Mouse (Mus musculus): ENCODE data around the gene Lsmem1.
"Not testable (repeated sequence)": the region's sequence is repeated elsewhere in the genome, so short reads cannot be mapped to it uniquely, and the experiment has no call there.

The Lsmem1 gene

DNA sequence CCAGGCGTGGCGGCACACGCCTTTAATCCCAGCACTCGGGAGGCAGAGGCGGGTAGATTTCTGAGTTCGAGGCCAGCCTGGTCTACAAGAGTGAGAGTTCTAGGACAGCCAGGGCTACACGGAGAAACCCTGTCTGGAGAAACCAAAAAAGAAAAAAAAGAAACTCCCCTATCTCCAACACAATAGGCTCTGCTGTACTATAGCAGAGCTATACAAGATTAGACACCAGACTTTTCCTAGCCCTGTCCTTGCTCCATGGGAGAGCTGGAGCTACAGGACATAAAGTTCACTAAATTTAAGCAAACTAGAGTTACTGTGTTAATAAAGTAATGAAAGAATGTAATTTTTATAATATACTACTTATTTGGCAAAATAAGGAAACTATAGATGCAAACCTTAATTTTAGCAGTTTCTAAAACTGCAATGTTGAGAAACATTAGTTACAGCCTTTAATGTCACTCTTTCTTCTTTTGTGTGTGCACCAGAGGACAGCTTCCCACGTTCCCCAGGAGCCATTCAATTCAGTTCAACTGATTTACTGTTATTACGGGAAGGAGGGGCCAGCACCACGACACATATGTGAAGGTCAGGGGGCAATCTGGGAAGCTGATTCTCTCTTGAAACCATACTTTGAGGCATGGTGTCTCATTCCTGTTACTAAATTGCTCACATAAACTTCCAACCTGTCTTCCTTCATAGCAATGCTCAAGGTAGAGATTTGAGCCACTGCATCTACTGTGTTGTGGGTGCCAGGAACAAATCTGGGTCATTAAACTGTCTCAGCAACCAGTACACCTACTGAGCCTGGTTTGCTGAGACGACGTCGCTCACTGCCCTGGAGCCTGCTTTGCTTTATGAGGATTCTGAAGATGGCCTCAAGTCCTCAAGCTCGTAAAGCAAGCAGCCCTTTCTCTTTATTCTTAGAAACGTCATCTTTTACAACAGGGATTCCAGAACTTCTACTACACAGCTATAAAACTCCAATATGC, 15.9 kb upstream of the Lsmem1 start:
- in situ Hi-C loops (cut with MboI, MseI) = no loop called here

- in situ Hi-C loops (cut with MboI, MseI) = no loop called here
Observed at GRCm38 (mm10) chr12:40209049-40209448, 9.8 kb upstream of the Lsmem1 start.

DNA sequence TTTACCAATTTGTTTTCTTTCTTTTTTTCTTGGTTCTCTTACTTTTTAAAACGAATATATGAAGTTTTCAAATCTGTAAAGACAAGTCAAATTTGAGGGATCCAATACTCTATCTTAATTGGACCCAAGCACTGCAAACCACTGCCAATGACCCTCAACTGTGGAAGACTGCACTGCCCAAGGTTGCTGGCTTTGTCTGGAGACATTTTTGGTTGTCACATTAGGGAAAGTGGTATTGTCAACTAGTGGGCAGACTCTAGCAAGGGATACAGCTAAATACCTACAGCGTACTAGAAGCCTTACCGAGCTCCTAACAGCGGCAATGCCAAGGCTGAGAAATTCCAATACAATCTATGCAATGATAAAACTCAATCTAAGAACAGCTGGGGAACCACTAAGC, 8.6 kb upstream of the Lsmem1 start:
- in situ Hi-C loops (cut with MboI, MseI) = no loop called here

- in situ Hi-C loops (cut with MboI, MseI) = no loop called here
Observed at GRCm38 (mm10) chr12:40202161-40203035, 3.1 kb upstream of the Lsmem1 start.

DNA sequence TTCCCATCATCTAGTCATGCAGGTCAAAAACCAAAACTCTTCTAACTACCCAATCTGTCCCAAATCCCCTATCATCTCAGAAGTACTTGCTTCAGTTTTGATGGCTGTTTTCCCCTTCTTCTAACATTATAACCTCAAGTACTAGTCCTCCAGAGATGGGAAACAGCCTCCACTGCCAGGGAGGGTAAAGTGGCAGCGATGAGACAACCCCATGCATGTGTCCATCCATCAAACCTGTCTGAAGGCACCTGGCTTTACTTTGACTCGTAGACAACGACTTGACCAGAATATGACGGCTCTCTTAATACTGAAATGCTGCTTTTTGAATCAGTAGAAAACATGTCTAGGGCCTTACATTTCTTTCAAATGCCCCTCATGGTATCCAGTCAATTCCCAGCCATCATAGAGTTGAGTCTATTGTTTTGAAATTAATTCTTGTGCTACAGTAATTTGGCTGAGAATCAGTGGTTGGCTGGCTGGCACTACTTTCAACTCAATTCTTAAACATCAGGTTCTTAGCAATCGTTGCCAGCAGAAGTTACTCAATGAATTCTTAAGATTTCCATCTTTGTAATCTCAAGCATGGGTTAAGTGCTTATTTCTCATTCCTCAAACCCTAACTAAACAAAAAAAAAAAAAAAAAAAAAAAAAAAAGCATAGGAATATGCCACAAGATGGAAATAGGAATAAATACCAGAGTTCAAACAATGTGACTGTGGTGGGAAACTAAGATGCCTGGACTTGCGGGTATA, 1.4 kb upstream of the Lsmem1 start:
- in situ Hi-C loops (cut with MboI, MseI) = no loop called here

- in situ Hi-C loops (cut with MboI, MseI) = no loop called here
Observed at GRCm38 (mm10) chr12:40199795-40200402, 609 bp upstream of the Lsmem1 start.

DNA sequence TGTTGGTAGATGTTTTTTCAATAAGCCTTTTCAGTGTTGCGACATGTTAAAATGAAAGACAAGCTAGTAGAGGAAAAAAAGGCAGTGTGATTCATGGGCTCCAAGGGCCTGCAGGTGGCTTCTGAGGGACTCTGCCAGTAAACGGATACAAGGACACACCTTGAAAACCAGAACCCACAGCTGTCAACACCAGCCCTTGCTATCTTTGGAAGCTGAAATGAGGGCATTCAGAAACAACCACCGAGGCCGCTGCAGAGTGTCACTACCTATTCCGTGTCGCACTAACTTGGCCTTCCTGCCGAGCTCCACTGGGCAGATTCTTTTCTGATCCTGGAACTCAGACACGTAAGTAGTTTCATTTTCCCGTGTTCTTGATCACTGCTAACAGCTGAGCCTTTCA, 863 bp downstream of the Lsmem1 start:
- in situ Hi-C loops (cut with MboI, MseI) = no loop called here

DNA sequence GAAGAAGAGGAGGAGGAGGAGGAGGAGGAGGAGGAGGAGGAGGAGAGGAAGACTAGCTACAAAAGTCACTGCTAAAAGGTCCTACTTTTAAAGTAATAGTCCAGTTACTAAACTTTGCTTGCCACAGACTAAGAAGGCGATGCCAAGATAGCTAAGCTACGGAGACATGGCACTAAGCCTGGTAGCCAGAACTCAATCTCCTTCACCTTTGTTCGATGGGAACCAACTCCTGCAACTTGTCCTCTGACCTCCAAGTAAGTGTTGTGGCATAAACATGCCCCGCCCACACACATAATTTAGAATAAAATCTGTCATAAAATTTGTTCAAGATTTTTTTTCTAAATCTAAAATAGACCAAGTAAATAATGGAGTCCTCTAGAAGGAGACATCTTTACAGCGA, 1.3 kb downstream of the Lsmem1 start:
- in situ Hi-C loops (cut with MboI, MseI) = no loop called here

DNA sequence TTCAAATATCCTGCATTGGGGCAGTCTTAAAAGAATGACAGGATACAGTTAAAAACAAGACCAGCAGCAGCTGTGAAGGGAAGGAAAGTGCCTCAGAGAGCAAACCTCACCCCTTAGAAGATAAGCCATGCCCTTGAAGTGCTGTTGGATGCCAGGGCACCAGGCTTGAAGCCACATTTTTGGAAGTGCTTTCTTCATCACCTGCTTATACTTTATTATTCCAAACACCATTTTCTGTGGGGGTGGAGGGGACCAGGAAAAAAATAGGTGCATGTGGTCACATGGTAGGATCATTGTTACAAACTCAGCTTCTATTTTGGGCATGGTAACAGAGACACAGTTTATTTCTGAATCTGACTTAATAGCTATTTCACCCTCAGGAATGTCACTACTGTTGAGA, 1.8 kb downstream of the Lsmem1 start:
- in situ Hi-C loops (cut with MboI, MseI) = no loop called here

DNA sequence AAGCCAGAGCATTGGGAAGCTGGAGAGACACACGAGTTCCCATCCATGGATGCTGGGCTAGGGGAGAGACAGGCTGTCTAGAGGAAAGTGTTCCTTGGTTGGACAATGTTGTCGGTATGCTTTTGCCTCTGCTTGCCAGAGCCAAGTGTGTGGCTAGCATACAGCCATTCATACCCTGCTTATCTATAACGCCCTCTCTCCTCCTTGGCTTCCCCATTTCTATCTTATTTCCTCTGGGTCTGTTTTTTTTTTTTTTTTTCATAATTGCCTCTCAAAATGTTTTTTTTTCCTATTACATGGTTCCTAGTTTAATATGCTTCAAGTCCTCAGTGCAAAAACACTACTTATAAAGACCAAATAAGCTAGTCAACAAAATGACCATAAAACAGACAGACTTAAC, 13.8 kb downstream of the Lsmem1 start:
- in situ Hi-C loops (cut with MboI, MseI) = no loop called here

GRCm38 (mm10) chr12:40177089-40177488, 22.2 kb downstream of the Lsmem1 start:
- in situ Hi-C loops (cut with MboI, MseI) = no loop called here

DNA sequence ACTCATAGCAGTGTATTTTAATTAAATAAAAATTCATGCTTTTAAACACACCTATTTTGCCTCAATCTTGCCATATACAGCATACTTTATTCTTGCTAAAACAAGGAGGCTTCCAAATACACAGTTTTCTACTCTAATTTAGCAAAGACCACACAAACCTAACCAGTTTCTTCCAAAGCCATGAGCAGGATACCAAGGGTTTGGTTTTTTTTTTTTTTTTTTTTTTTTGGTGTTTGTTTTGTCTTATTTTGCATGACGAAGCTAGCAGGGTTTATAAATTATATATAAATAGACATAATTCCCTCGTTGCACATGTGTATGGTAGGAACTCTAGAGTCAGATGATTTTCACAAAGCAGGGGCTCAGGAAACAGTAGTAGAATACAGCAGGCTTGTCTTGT, 23.1 kb downstream of the Lsmem1 start:
- in situ Hi-C loops (cut with MboI, MseI) = no loop called here

- in situ Hi-C loops (cut with MboI, MseI) = not testable (repeated sequence)
Observed at GRCm38 (mm10) chr12:40175171-40175570, 24.1 kb downstream of the Lsmem1 start.

- in situ Hi-C loops (cut with MboI, MseI) = no loop called here
Observed at GRCm38 (mm10) chr12:40171637-40172036, 27.7 kb downstream of the Lsmem1 start.

- in situ Hi-C loops (cut with MboI, MseI) = loop anchor here (5.0 kb wide), 2 partner anchors 92 to 662 kb away; no protein-coding TSS in a partner anchor
Observed at GRCm38 (mm10) chr12:40169675-40170074, 29.6 kb downstream of the Lsmem1 start.

- in situ Hi-C loops (cut with MboI, MseI) = loop anchor here (5.0 kb wide), 2 partner anchors 87 to 657 kb away; no protein-coding TSS in a partner anchor
Observed at GRCm38 (mm10) chr12:40164621-40165020, 34.7 kb downstream of the Lsmem1 start.

- in situ Hi-C loops (cut with MboI, MseI) = no loop called here
Observed at GRCm38 (mm10) chr12:40160777-40161176, 38.5 kb downstream of the Lsmem1 start.

- in situ Hi-C loops (cut with MboI, MseI) = no loop called here
Observed at GRCm38 (mm10) chr12:40154188-40154587, 45.1 kb downstream of the Lsmem1 start.

DNA sequence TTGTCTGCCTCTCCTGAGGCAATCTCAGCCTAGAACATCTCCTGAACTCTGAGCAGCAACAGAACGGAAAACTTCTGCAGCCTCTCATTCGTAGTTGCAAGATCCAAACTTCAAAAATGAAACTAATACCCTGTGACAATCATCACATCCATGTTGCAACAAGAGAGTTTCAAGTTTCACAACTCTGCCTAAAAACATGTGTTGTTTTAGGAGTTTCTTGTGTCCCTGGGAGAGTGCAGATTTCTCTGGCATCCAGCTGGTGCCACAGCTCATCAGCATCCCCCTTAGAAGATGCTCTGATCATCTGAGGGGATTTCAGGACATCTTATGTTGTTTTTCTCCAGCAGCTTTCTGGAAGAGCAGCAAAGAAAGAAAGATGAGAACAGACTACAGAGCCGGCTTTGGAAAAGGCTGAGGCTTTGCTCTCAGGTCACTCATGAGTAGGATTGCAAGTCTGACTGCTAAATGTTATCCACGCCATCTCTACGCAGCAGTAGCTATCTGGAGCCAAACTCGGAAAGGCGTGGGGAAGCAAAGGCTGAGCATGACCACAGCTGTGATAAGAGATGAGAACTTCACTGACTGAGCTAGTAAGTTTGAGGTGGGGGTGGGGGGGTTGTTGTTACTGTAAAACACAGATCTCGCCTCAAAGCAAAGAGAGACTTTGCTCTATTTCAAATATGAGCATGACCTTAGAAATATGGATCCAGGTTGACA, 46.8 kb downstream of the Lsmem1 start:
- in situ Hi-C loops (cut with MboI, MseI) = no loop called here

GRCm38 (mm10) chr12:40147319-40147718, 52.0 kb downstream of the Lsmem1 start:
- in situ Hi-C loops (cut with MboI, MseI) = no loop called here

Data from T-helper 1 cell (primary cell).